Mouse (Mus musculus) ovary, postnatal 14 days (tissue): Measurements from ENCODE around the gene Nphs1.
"Not testable (repeated sequence)": the region's sequence is repeated elsewhere in the genome, so short reads cannot be mapped to it uniquely, and the experiment has no call there.

Experiments used
- DNase-seq: peaks from one replicate; pipeline ENCODE4 v3.0.0; 2022; ENCODE audit warnings: low spot score

Nphs1 gene

DNA sequence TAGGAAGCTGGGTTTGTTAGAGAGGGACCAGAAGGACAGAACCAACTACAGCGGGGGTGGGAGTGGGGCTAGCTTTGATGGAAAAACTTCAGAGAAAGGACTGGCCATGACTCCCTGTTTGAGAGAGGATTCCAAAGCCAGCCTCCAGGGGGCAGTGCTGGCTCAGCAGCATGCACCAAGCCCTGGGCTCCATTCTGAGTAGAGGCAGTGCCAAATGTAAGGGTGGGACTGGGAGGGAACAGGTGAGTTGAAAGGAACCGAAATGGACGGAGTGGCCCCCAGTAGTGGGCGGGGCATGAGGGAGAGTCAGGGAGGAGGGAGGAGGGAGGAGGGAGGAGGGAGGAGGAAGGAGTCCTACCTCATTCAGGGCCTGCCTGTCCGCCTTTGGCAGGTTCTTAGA, 17.4 kb upstream of the Nphs1 start:
- DNase-seq = no peak

DNA sequence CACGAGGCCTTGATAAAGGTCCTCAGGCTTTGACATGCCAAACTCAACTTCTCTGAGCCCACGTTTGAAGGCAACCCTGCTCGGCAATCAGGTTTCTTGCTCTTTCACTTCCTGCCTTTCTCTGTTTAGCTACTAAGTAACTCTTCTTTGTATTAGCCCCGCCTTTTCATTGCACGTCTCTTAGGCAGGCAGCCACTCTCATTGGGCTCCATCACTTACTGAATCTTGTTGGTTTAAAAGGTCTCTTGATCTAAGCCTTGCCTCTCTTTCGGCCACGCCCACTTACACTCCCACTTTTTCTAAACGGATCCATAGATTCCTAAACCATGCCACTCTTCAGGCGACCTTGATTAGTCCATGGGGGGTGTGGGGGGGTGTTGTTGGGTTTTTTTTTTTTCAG, 14.4 kb upstream of the Nphs1 start:
- no peak for DNase-seq

DNA sequence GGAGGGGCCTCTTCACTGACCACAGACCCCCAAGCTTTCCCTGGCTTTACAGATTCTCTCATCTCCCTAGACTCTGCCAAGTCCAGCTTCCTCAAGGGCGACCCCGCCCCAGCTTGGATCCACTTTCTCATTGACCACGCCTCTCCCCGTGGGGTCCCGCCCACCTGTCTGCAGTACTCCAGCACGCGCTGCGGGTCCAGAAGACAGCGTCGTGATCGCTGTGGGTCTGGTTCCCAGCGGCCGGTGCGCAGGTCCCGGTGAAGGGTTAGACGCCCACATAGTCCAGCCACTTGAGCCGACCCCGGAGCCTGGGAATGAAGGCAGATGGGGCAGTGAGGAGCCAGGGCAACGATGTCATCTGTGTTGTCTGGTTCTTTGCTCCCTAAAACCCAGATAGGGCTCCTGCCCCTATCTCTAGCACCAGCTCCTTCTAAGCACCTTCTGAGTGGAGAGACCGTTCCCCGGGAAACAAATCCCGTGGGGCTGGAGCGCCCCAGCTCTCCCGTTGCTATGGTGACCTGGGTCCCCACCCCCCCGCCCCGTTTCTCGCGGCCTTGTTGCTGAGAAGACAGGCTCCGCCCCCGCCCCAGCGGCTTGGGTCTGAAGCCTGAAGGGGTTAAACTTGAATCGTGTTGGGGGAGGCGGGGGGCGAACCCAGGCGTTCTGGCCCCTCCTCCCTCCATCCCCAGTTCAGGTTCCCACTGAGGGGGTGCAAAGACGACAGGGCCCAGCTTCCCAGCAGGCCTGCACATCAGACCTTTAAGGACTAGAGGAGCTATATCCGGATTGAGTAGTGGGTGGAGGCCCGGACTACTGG, 13.8 kb upstream of the Nphs1 start:
- DNase-seq = no peak

DNA sequence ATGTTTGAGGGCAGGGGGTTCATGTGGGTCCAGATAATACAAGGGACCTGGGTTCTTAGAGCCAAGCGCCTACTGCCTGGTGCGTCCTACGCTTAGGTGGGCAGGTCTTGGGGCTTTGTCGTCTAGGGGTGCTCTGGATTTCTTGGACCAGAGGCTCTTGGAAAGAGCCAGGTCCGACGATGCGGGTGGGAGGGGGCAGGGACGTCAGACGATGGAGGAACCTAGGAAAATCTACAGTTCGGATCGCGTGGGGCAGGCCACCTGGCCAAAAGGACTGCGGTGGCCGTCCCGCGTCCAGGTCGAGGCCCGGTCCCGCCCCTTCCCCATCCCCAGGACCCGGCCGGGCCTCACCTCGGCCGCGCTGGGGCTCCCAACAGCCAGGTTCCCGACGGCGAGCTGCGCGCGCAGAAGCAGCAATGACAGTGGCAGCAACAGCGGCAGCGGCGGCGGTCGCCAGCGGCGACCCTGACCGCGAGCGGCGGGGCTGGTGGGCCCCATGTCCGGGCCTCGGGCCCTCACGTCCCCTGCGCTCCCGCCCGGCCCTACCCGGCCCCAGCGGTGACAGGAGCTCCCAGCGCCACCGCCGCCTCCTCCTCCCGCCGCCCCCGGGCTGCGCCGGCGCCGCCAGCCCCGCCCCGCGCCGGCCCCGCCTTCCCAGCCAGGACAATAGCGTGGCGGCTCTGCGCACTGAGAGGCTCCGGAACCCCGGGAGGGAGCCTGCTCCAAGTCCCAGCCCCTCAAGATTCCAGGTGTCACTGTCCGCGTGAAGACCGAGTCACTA, 13.0 kb upstream of the Nphs1 start, which contains the start of gene Aplp1:
Gene Aplp1, minus strand, starts transcription at position 565 of the 781 bp plus-strand sequence.
- peak; percentile 22 for DNase-seq

DNA sequence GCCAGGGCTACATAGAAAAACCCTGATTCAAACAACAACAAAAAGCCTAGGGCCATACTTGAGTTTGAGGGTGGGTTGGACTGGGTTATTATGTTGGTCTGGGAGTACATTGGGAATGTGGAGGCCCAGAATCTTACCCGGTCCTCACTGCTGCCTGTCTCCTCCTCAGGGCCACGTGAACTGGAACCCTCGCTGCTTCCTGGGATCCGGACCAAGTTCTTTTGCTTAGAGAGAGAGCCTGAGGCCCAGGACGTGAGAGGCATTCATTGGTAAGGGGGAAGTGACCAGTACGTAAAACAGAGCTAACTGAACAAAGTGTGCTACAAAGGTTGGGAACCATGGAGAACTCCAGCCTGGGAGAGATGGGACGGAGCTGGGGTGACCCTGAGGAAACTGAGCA, 7.9 kb upstream of the Nphs1 start:
- no peak for DNase-seq

DNA sequence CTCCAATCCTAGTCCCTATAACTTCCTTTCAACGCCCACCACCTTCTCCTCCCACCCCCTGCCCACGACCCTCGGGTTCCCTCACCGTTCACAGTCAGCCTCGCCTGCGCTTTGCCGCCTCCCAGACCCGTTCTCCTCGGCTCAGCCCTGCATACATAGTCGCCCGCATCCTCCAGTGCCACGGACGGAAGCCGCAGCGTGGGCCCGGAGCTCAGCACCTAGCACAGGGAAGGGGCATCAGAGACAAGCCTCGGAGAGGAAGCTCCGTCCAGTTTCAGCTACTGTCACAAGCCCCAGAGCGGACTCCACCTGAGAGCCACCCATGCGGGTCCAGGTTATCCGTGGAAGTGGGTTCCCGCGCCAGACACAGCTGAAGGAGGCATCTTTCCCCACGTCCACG, 4.8 kb upstream of the Nphs1 start:
- no peak for DNase-seq

DNA sequence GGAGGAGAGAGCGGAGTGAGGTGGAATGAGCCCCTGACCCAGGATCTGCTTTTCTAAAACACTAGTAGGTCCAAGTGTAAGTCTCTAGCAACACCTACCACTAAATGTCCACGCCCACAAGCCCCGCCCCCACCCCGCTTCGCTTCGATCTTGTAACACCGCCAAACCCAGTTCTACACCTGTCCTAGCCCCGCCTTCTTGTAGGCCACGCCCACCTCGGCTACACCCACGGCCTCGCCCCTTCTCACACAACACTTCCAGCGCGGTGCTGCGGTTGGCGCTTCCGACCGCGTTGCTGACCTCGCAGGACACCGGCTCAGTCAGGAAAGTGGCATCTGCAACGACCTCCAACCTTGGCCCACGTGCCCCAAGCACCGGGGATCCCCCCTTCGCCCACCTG, 4.3 kb upstream of the Nphs1 start:
- no peak for DNase-seq

DNA sequence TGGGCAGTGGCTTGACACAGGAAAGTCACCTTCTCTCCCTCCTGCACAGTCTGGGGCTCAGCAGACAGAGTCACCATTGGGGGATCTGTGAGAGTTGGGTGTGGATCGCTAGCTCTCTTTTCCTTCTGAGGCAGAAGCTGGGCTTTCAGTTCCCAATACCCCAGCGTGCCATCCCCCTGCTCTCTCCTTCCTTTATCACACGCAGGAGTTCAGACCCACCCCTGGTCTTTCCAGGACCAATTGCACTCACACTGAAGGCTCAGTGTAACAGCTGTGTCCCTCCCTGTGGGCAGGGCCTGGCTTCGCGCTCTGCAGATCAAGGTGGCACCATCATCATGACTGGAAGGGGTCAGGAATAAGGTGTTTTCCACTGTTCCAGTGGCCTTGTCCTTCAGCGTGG, 3.9 kb upstream of the Nphs1 start:
- DNase-seq = no peak

DNA sequence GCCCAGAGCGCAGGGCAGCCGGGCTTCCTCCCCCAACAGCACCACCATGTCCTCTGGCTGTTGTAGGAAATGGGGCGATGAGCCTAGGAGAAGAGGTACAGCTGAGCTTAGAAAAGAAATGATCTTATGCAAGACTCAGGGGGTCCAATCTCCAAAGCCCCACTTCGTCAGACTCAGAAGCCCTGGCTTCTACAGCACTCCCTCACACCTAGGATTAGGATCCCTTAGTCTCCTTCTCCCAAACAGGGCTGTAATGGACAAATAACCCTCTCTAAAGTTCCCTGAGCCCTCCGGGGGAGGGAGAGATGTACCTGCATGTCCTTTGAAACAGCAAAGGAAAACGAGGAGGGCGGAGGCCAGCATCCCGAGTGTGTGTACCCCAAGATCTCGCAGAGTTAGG, 1.6 kb upstream of the Nphs1 start:
- no peak for DNase-seq

DNA sequence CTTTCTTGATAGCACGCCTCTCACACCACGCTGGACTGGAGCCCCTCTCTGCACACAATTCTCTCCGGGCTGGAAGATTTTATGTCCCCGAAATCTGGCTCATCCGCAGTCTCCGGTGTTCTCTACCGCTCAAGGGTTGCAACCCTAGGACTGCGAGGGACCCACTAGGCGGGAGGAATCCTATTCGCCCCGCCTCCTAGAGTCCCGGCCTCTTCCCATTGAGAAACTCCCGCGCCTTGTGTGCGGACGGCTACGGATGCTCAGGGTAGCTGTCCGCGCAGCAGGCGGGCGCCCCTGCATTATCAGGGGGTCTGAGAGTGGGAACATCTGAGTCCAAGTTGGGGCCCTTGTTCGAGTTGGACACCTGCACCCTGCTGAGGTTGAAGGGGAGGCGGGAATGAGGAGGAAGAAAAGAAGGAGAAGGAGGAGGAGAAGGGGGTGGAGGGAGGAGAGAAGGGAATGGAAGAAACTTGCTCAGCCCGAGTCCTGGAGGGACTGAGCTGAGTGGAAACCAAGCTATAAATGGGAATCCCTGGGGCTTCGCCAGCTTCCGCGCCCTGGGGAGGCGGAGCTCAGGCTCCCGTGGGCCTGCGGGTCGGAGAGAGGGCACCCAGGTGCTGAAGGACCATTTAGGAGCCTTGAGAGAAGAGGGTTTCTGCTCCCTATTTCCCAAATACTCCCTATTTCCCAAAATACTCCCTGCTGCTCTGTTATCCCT, 1.0 kb upstream of the Nphs1 start:
- no peak for DNase-seq

DNA sequence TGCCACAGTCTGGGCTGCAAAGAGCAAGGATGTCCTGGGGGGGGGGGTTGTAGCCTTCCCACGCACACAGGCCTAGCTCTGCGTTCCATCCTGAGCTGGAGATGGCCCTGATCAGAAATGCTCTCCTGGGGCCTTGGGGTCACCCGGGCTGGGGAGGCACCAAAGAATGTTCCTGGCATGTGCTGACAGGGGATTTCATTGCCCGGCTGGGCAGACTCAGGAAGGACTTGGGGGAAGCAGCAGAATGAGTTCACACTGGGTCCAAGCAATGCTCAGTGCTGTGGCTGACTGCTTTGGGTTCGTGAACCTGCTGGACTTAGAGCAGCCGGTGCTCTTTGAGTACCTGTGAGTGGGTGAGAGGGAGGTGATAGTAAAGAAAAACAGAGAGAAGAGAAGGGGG, 1.4 kb downstream of the Nphs1 start:
- no peak for DNase-seq

DNA sequence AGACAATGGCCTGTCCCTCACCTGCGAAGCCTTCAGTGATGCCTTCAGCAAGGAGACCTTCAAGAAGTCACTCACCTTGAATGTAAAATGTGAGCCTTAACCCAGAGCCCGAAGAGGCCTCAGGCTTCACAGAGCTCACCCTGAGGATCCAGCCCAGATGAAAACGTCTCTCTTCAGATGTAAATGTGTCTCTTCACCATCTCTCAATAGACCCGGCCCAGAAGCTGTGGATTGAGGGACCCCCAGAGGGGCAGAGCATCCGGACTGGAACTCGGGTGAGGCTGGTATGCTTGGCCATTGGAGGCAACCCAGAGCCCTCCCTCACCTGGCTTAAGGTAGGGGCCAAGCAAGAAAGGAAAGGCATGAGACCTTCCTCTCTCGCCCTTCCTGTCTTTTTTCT, 5.5 kb downstream of the Nphs1 start:
- DNase-seq = no peak

DNA sequence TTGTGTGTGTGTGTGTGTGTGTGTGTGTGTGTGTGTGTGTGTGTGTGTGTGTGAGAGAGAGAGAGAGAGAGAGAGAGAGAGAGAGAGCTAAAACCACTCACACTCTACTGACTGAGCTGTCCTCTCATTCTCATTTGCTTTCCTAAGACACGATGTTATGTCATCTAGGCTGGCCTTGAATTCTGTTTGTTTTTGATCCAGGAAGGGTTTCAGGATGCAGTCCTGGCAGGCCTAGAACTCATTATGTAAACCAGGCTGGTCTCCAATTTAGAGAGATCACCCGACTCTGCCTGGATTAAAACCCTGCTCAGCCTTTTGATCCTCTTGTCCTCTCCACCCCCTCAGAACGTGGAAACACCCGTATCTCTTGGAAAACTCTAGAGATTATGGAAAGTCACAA, 5.9 kb downstream of the Nphs1 start:
- no peak for DNase-seq

DNA sequence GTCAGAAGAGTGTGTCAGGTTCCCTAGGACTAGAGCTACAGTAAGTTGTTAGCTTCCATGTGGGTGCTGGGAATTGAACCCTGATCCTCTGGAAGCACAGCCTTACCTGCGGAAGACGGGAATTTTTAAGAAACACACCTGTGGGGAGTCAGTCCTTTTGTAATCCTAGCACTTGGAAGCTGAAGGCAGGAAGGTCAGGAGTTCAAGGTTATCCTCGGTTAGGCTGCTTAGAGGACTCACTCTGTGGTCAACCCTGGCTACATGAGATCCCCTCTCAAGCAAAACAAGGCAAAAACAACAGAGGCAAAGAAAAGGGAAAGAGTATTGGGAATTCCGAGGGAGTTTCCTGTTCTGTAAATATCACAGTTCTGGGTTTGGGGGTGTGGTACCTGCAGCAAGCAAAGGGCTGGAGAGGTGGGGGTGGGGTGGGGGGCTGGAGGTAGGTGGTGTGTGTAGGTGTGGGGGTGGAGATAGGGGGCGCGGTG, 6.7 kb downstream of the Nphs1 start:
- no peak for DNase-seq

DNA sequence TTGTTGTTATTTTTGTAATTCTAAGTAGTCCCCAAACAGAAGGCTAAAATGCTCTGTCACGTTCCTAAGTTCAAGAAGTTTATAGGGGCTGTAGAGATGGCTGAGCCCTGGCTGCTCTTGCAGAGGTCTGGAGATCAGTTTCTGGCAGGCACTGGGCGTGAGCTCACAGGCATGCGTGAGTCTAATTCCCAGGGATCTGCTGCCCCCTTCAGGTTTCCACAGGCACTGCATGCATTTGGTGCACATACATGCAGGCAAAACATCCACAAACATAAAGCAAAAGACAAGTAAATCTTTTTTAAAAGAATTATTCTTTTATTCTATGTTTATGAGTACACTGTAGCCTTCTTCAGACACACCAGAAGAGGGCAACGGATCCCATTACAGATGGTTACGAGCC, 14.3 kb downstream of the Nphs1 start:
- DNase-seq = no peak

DNA sequence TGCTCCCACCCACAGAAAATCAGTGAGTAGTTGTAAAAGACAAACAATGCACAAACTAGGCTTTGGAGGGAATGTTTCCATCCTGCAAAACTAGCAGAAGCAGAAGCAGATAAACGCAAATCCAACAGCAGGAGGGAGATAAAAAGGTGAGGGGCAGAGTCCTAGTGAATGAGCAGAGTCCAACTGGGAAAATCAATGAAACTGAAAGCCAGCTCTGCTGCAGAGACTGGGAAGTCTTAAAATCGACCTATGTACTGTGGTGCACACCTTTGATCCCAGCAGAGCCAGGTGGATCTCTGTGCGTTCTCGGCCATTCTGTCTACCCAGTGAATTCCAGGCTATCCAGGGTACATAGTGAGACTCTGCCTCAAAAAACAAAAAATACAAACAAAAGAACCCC, 16.9 kb downstream of the Nphs1 start:
- no peak for DNase-seq

DNA sequence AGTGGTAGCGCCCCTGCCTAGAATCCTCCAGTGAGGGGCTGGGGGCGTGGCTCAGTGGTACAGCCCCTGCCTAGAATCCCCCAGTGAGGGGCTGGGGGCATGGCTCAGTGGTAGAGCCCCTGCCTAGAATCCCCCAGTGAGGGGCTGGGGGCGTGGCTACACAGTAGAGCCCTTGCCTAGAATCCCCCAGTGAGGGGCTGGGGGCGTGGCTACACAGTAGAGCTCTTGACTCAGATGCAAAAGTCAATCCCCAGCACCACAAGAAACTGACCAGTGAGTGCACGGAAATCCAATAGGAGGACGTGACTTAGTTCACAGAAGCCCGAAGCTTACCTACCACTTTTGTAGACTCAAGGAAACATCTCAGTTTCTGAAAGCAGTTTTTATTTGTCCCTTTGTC, 18.0 kb downstream of the Nphs1 start:
- not testable (repeated sequence) for DNase-seq

DNA sequence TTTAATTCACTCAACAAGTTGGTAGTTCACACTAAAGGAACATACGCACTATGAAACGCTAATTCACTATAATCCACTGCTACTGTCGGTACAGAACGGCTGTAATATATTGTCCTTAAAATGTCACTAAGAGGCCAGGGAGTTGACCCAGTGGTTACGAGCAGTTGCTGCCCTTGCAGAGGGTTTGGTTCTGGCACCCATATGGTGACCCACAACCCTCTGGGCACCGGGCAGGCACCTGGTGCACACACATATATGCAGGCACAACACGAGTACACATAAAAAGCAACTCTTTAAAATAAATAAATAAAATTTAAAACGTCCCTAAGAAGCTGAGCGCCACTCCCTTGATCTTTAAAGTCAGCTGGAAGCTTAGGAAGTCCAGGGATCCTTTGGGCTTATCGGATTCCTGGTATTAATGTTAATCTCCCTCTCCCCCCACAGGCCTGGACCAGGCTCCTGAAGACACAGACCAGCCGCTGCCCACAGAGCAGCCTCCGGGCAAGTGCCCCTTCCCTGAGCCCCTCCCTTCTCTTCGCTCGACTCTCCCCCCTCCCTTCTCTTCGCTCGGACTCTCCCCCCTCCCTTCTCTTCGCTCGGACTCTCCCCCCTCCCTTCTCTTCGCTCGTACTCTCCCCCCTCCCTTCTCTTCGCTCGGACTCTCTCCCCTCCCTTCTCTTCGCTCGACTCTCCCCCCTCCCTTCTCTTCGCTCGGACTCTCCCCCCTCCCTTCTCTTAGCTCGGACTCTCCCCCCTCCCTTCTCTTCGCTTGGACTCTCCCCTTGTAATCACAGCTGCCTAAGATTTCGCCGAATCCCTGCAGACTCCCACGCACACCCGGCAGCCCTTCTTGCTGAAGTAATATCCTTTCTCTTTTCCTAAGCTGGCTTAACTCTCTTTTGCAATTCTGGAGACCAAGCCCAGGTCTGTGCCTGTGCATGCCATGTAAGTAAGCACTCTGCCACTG, 19.6 kb downstream of the Nphs1 start:
- DNase-seq = no peak

DNA sequence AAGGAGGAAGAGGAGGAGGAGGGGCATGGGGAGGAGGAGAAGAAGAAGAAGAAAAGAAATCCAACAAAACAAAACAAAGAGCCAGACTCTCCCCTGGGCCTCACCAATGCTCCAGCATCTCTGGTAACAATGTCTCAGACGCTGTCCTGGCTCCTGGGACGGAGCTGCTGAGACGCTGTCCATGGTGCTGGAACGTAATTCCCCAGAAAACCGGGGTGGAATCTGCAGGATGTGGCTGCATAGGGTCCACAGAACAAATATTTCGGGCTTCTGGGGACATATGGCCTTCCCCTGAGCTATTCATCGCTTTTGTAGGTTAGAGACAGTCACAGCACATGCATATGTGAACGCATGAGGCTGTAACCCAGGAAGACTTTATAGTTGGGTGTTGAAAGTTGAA, 26.1 kb downstream of the Nphs1 start:
- DNase-seq = peak; percentile 24

DNA sequence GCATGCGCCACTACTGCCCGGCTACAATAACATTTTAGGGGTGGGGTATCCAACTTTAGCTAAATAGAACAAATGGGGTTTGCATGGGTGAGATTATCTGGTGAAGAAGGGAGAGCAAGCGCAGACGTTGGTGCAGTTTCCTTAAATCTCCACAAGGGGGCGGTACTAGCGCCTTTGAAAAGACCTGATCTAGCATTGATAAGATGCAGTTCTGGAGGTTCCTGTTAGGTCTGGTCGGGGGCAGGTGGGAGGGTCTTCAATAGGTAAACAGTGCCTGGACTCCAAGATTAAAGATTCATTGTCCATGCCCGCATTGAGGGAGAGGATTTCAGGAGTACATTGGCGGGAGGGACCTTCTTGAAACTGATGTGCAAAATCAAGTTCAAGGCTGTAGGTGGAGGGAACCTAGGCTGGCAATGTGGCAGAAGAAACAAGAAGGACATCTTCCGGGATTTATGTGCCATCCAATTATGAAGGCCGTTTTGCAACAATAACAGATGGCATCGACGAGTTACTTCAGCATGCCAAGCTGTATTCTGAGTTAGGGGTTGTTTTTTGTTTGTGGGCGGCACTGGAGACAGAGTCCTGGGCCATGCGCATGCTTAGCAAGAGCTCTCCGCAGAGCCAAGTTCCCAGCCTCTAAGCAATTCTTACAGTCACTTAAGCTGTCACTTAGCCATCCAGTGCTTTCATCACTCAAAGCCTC, 32.3 kb downstream of the Nphs1 start:
- peak; percentile 19 for DNase-seq

DNA sequence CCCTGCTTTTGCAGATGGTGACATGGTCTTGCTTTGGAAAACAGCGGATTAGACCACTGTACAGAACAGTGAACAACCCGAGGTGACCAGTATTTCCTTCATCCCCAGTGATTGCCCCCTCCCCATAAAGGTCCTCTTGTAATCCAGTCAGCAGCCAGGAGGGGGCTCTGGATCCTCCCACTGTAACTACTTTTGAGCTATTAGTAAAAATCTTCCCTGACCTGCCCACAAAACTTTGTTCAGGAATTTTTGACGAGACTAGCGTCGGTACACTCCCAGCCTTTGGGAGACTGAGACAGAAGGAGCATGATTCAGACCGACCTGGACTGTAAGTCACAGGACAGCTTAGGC, 32.8 kb downstream of the Nphs1 start:
- no peak for DNase-seq
